8 mouse cellular contexts compared by ENCODE assay signal in genomic region chr6:113046041-113046975, GRCm38 (mm10). TPM values are rescaled to one million over a fixed set of nuclear protein-coding genes. Genes with fewer than 3 reads are reported as not detected.
DNase-seq lines count a peak whose midpoint lies in the region; ATAC-seq lines count a peak whose summit lies in the region.

Gene Thumpd3 (plus strand): TSS chr6:113046225.

- no peaks in the 10 kb centered on the region; the same call in 1 of the 2 replicates for H3K4me1 ChIP-seq in forebrain, embryonic 11.5 days (replicated peaks; ENCODE audit: control insufficient read depth, insufficient read depth, low read length)
- H3K4me1 ChIP-seq in heart, embryonic 16.5 days (ENCODE audit: control insufficient read depth, insufficient read depth, low read length), result peaks cover 14% of the 10 kb centered on the region
- peaks cover 57% of the 10 kb centered on the region for H3K4me1 ChIP-seq in liver, embryonic 15.5 days (replicated peaks)
- peaks cover 19% of the 10 kb centered on the region for H3K4me1 ChIP-seq in neural tube, embryonic 12.5 days

- peak; percentile 99 for ATAC-seq in forebrain, embryonic 11.5 days (replicated peaks; ENCODE audit: low FRiP score)
- peak; percentile 100 for ATAC-seq in heart, embryonic 16.5 days (replicated peaks; ENCODE audit: extremely low read depth, insufficient read depth, low FRiP score)
- ATAC-seq in liver, embryonic 15.5 days (ENCODE audit: insufficient read depth), result peak; percentile 96
- ATAC-seq in neural tube, embryonic 12.5 days (ENCODE audit: low FRiP score, low read depth), result peak; percentile 99

- peak within 1 kb of the TSS; percentile 78 for H3K9ac ChIP-seq in forebrain, embryonic 11.5 days (ENCODE audit: low read length)
- peak within 1 kb of the TSS; percentile 88 for H3K9ac ChIP-seq in heart, embryonic 16.5 days (ENCODE audit: low read length)
- peak within 1 kb of the TSS; percentile 76 for H3K9ac ChIP-seq in liver, embryonic 15.5 days
- H3K9ac ChIP-seq in neural tube, embryonic 12.5 days, result peak within 1 kb of the TSS; percentile 74

- H3K27me3 ChIP-seq in forebrain, embryonic 11.5 days (ENCODE audit: control insufficient read depth, insufficient read depth, low read length), result no peaks in the 10 kb centered on the region
- no peaks in the 10 kb centered on the region for H3K27me3 ChIP-seq in heart, embryonic 16.5 days (ENCODE audit: control insufficient read depth, insufficient read depth, low read length)
- H3K27me3 ChIP-seq in liver, embryonic 15.5 days, result no peaks in the 10 kb centered on the region
- no peaks in the 10 kb centered on the region for H3K27me3 ChIP-seq in neural tube, embryonic 12.5 days (replicated peaks)

- peaks cover 4% of the 10 kb centered on the region; the same call in 1 of the 2 replicates for H3K36me3 ChIP-seq in forebrain, embryonic 11.5 days (ENCODE audit: control insufficient read depth, insufficient read depth, low read length)
- peaks cover 15% of the 10 kb centered on the region for H3K36me3 ChIP-seq in heart, embryonic 16.5 days (ENCODE audit: control insufficient read depth, insufficient read depth)
- H3K36me3 ChIP-seq in liver, embryonic 15.5 days (replicated peaks), result peaks cover 26% of the 10 kb centered on the region
- peaks cover 15% of the 10 kb centered on the region for H3K36me3 ChIP-seq in neural tube, embryonic 12.5 days

- H3K9me3 ChIP-seq in forebrain, embryonic 11.5 days (ENCODE audit: control insufficient read depth, low read length), result no peaks in the 10 kb centered on the region
- H3K9me3 ChIP-seq in heart, embryonic 16.5 days (replicated peaks; ENCODE audit: control insufficient read depth, low read length), result no peaks in the 10 kb centered on the region
- no peaks in the 10 kb centered on the region for H3K9me3 ChIP-seq in liver, embryonic 15.5 days (replicated peaks)
- H3K9me3 ChIP-seq in neural tube, embryonic 12.5 days, result no peaks in the 10 kb centered on the region

- H3K4me2 ChIP-seq in forebrain, embryonic 11.5 days (ENCODE audit: low read depth, low read length, severe bottlenecking), result peak within 1 kb of the TSS; percentile 91
- H3K4me2 ChIP-seq in heart, embryonic 16.5 days (ENCODE audit: low read depth, low read length), result peak within 1 kb of the TSS; percentile 90
- peak within 1 kb of the TSS; percentile 92 for H3K4me2 ChIP-seq in liver, embryonic 15.5 days
- peak within 1 kb of the TSS; percentile 79 for H3K4me2 ChIP-seq in neural tube, embryonic 12.5 days (replicated peaks)

- H3K27ac ChIP-seq in forebrain, embryonic 11.5 days (ENCODE audit: low read depth, low read length), result peak within 1 kb of the TSS; percentile 79
- peak within 1 kb of the TSS; percentile 95 for H3K27ac ChIP-seq in heart, embryonic 16.5 days (ENCODE audit: low read length)
- peak within 1 kb of the TSS; percentile 93 for H3K27ac ChIP-seq in liver, embryonic 15.5 days (replicated peaks)
- H3K27ac ChIP-seq in neural tube, embryonic 12.5 days, result peak within 1 kb of the TSS; percentile 69

- under 1% methylated on average over 58 of the region's 59 CpGs for WGBS in forebrain, embryonic 11.5 days
- under 1% methylated on average over 59 of the region's 59 CpGs for WGBS in heart, embryonic 16.5 days
- WGBS in liver, embryonic 15.5 days (ENCODE audit: insufficient replicate concordance), result under 1% methylated on average over 59 of the region's 59 CpGs
- under 1% methylated on average over 59 of the region's 59 CpGs for WGBS in neural tube, embryonic 12.5 days

- DNase-seq in CD8-positive naive resting alpha-beta T cell, adult 2 months (ENCODE audit: low read depth in 2 of 2, low spot score in 2 of 2), result peak; percentile 96 to 97
- peak; percentile 92 for DNase-seq in c-Kit-positive CD71-negative TER-119-negative erythroid progenitor cells, embryonic 14.5 days (ENCODE audit: low read depth)
- peak; percentile 99 for DNase-seq in forebrain, embryonic 11.5 days (ENCODE audit: low spot score)
- DNase-seq in kidney, postnatal 36 days, result peak; percentile 98 to 99
- DNase-seq in telencephalon, adult 2 months (ENCODE audit: low read depth, low spot score), result peak; percentile 97

- peak within 1 kb of the TSS; percentile 80 for H3K4me3 ChIP-seq in forebrain, embryonic 11.5 days (ENCODE audit: low read depth, low read length)
- peak within 1 kb of the TSS; percentile 84 for H3K4me3 ChIP-seq in heart, embryonic 16.5 days (ENCODE audit: low read length)
- peak within 1 kb of the TSS; percentile 82 for H3K4me3 ChIP-seq in liver, embryonic 15.5 days (replicated peaks)
- H3K4me3 ChIP-seq in neural tube, embryonic 12.5 days, result peak within 1 kb of the TSS; percentile 83

RNA-seq across cellular contexts. Expression of gene Thumpd3, which starts in this region (rescaled TPM):
- polyA plus RNA-seq in forebrain, embryonic 11.5 days (2014; fragmentation: Nextera tagmentation; extraction: Ambion mirVana), result 54.8 and 58.6 TPM in 2 replicates
- 38.3 and 43.4 TPM in 2 replicates for polyA plus RNA-seq in heart, embryonic 16.5 days (2015; fragmentation: Nextera tagmentation; extraction: Ambion mirVana)
- polyA plus RNA-seq in liver, embryonic 15.5 days (2015; fragmentation: Nextera tagmentation; extraction: Ambion mirVana), result 31.7 and 32.1 TPM in 2 replicates
- 61.2 and 64.0 TPM in 2 replicates for polyA plus RNA-seq in neural tube, embryonic 12.5 days (2016; fragmentation: Nextera tagmentation; extraction: Ambion mirVana)

Comparison
In these comparisons a context has a peak if more than half of its experiments do, and no peak if none do; other contexts are left out.
1. Peak in every context shown above with its lines: DNase-seq, ATAC-seq, H3K4me3 ChIP-seq and H3K27ac ChIP-seq.